Mouse (Mus musculus) bone marrow macrophage, adult 2 months (primary cell): ENCODE results near the gene Fam71d.

Experiments
- CTCF ChIP-seq: IDR thresholded peaks from 2 replicates; pipeline ENCODE4 v1.5.1; 2012; ENCODE audit warnings: low read depth, mild to moderate bottlenecking, low read length, moderate library complexity
- POLR2A ChIP-seq: IDR thresholded peaks from 2 replicates; pipeline ENCODE4 v1.6.1; 2012; ENCODE audit warnings: mild to moderate bottlenecking, low read depth, low read length, borderline replicate concordance

DNA sequence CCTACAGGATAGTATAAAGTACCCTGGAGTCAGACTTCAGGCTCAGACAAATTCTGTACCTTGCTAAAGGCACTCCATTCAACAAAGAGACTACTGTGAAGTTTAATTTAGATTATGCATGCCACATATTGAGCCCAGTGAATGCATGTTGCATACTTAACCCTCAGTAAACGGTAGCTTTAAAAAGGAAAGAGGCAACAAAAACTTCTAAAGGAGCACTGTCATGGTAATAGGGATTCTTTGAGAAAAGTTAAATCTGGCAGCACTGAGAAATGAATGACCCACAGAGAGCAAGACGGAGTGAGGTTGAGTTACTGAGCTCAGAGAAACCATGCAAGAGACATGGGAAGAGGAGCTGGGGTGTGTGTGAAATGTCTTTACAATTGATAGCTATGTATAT is 86.6 kb downstream of the Fam71d start:
- TF ChIP-seq CTCF (no peak), POLR2A (no peak)
